Mouse (Mus musculus) ES-Bruce4 (cell line): ENCODE results near the gene Ubl3.

Source experiments
- CTCF ChIP-seq: IDR thresholded peaks from one replicate; pipeline ENCODE4 v1.8.1; 2011; ENCODE audit warnings: low read depth, low read length
- POLR2A ChIP-seq: IDR thresholded peaks from one replicate; pipeline ENCODE4 v1.8.1; 2011; ENCODE audit warnings: low read length; ENCODE audit not compliant: insufficient read depth

DNA sequence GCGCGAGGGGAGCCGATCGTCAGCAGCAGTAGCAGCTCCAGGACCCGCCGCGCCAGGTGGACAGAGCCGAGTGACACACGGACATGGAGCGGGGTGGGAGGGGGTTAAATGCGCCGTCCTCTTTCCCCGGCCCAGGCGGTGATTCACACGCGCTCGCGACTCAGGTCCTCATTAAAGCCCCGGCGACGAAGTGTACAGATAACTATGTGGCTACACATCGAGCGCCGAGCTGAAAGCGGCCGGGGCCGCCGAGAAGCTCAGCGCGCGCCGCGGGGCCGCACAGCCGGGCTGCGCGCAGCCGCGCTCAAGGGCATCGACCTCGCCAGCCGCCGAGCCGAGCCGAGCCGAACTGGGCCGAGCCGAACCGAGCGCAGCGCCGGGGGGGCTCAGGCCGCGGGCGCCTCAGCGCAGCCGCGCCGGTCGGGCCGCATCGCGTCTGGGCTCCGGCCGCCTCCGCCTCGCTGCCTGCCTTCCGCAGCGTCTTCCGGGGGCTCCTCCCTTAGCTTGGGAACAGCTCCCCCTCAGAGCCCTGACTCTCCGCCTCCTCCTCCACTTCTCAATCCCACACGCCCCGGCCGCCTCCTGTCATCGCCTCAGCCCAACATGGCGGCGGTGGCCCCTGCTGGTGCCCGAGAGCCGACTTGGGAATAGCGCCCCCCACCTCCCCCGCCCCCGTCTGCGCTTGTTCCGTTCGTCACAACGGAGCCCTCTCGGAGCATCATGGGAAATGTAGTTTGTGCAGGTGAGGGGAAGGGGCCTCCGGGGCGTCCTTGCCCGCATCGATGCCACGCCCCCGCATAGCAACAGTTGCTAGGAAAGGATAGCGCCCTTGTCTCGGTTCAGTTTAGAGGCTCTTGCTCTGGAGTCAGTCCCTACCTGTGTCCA lies at the start of gene Ubl3:
- TF ChIP-seq CTCF (no peak), POLR2A (no peak)
